Mouse (Mus musculus): Measurements from ENCODE around the gene Bid.

DNA sequence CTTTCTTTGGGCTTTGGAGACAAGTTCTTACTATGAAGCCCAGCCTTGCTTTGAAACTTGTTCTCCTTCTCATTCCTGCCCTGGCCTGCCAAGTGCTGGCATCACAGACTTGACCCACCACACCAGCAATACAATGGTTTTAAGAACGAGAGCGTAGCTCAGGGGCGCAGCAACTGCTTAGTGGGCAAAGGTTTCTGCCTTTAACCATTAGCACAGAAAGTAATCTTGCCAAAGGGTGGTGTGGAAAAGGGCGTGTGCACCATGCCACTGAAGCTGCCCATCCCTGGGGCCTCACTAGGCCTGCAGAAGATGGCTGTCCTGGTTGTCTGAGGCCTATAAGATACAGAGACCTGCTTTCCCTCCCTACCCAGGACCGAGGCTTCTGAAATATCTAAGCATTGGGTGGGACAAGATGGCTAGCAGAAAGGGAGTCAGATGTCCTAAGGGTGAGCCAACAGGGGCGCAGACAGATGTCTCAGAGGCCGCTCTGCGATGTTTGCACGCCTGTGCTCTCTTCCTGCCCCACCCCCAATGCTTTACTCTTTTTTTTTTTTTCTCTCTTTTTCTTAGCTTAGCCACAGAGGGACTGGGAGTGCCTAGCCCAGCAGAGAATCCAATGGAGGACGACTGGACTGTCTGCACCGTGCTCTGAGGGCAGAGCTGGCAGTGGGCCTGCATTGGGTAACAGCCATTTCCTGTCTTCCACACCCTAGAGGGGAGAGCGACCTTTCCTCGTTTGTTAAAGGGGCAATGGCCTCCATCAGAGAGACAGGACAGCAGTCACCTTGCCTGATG, 5.2 kb downstream of the Bid start:
- TF ChIP-seq CTCF (IDR thresholded peaks at IDR 0.05; ENCODE audit: insufficient read depth, low read length) (no peak), POLR2A (IDR thresholded peaks at IDR 0.05; ENCODE audit: borderline replicate concordance, extremely low read depth, low read depth, low read length) (no peak)
